Mouse (Mus musculus) forebrain, embryonic 13.5 days (tissue): ENCODE results near the gene Kif21b. TPM values are rescaled to one million over a fixed set of nuclear protein-coding genes. Genes with fewer than 3 reads are reported as not detected.

Experiments used
- ATAC-seq: fragments of 200-750 bp; cut with Nextera tagmentation; 2 replicates; pipeline ENCODE4 v1.8.0; 2017
- H3K27ac ChIP-seq: fragments of 300-500 bp; sonication (generic); 2 replicates; pipeline ENCODE4 v1.5.1; 2015; ENCODE audit warnings: inconsistent platforms, mild to moderate bottlenecking, moderate library complexity
- H3K27me3 ChIP-seq: fragments of 300-500 bp; sonication (generic); 2 replicates; pipeline ENCODE4 v1.6.1; 2015; ENCODE audit warnings: mild to moderate bottlenecking, inconsistent platforms
- H3K36me3 ChIP-seq: fragments of 300-500 bp; sonication (generic); 2 replicates; pipeline ENCODE4 v1.6.1; 2015; ENCODE audit warnings: mild to moderate bottlenecking, inconsistent platforms; ENCODE audit not compliant: poor library complexity, severe bottlenecking
- H3K4me1 ChIP-seq: fragments of 300-500 bp; sonication (generic); 2 replicates; pipeline ENCODE4 v1.6.1; 2015; ENCODE audit warnings: inconsistent platforms
- H3K4me2 ChIP-seq: fragments of 300-500 bp; sonication (generic); 2 replicates; pipeline ENCODE4 v1.6.1; 2015; ENCODE audit warnings: inconsistent platforms, mild to moderate bottlenecking, moderate library complexity
- H3K4me3 ChIP-seq: fragments of 300-500 bp; sonication (generic); 2 replicates; pipeline ENCODE4 v1.5.1; 2015; ENCODE audit warnings: mild to moderate bottlenecking, inconsistent platforms
- H3K9ac ChIP-seq: fragments of 300-500 bp; sonication (generic); 2 replicates; pipeline ENCODE4 v1.6.1; 2015; ENCODE audit warnings: mild to moderate bottlenecking, inconsistent platforms
- H3K9me3 ChIP-seq: fragments of 300-500 bp; sonication (generic); replicated peaks from 2 replicates; pipeline ENCODE4 v1.6.1; 2016; ENCODE audit warnings: inconsistent platforms
- WGBS: fragments of 180-500 bp; shearing (Covaris S2); methylation state at CpG from one replicate; pipeline ENCODE4 v1.1.7; 2015; 5-methylcytosine and 5-hydroxymethylcytosine counted together
- polyA plus RNA-seq: library from polyadenylated mRNA; unstranded; fragments of >200 nt; fragmentation: Nextera tagmentation; extraction: Ambion mirVana; gene quantifications from 2 replicates; pipeline ENCODE4 v1.2.1, GENCODE M21; 2015

Kif21b gene
- polyA plus RNA-seq, 1 experiment from 2014 or later = 45.5 TPM

DNA sequence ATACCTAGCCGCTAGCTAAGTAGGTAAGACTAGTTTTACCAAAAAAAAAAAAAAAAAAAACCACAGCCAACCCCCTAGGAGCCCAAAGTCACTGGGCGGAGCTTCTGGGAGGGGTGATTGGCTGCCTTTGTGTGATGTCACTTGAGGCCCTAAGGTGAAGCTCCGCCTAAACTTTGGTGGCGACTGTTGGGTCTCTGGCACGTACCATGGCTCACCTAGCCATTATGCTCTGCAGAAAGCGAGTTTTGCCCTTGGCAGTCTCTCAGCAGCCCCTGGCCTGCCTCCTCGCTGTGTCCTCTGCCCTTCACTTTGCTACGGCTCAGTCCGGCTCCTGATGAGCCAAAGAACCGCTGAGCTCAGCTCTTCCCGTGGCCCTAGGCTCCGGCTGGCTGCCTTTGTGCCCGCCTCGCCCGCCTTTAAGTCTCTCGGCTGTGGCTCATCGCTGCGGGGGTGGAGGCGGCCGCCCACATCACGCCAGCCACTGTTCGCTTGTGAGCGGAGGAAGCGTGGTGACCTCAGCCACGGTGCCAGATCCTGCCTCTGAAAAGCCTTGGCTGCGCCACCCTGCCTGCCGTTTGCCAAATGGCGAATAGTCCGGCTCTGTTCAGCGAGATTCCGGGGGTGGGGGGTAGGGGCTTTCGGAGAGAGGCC lies 8.9 kb downstream of the Kif21b start:
- Histone ChIP-seq H3K4me2 (peak overlapping the region; percentile 87), H3K27ac (peak overlapping the region; percentile 69), H3K27me3 (no peaks in the 10 kb centered on the region), H3K4me1 (peaks cover 93% of the 10 kb centered on the region), H3K9me3 (no peaks in the 10 kb centered on the region), H3K4me3 (peak overlapping the region; percentile 49), H3K9ac (peak overlapping the region; percentile 79), H3K36me3 (peaks cover 9% of the 10 kb centered on the region)
- ATAC-seq = peak; percentile 52
- WGBS = 1% methylated on average over 32 of the region's 32 CpGs

DNA sequence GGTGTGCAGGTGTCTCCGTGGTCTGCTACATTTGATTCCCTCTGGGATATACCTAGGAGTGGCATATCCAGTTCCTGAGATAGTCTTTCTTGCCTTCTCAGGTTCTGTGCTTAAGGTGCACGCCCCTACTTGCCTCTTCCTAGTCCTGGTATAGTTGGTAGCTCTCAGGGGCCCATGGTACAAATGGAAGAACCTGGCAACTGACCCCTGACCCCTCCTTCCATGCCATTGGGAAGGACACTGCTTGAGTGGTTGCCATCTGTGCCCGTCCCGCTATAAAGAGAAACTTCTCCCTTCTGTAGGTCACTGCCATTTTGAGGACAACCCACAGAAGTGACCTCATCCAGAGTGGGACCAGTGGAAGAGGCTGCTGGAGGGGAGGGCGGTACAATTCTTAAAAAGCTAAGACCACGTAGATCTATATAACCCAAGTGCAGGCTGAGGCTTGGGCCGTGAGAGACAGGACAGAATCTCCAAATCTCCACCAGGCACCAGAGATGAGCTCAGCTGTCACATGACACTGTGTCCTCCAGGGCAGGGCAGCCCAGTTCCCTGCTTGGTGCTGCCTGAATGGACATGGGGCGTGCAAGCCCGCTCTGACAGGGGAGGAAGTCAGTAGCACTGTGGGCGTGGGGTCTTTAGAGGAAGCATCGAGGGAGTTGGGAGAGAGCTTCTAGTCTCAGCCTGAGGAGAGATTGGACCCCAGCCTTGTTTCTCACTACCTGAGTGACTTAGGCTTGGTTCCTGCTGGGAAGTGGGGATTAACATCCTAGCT lies 10.2 kb downstream of the Kif21b start:
- no peak overlapping the region for H3K4me3 ChIP-seq
- peak overlapping the region; percentile 76; the same call in 1 of the 2 replicates for H3K27ac ChIP-seq
- ATAC-seq = no peak
- H3K4me1 ChIP-seq = peaks cover 80% of the 10 kb centered on the region
- WGBS = 88% methylated on average over 11 of the region's 11 CpGs
- H3K36me3 ChIP-seq = peaks cover 22% of the 10 kb centered on the region
- no peak overlapping the region for H3K9ac ChIP-seq
- H3K9me3 ChIP-seq = no peaks in the 10 kb centered on the region
- peak overlapping the region; percentile 28; the same call in 1 of the 2 replicates for H3K4me2 ChIP-seq
- no peaks in the 10 kb centered on the region for H3K27me3 ChIP-seq

DNA sequence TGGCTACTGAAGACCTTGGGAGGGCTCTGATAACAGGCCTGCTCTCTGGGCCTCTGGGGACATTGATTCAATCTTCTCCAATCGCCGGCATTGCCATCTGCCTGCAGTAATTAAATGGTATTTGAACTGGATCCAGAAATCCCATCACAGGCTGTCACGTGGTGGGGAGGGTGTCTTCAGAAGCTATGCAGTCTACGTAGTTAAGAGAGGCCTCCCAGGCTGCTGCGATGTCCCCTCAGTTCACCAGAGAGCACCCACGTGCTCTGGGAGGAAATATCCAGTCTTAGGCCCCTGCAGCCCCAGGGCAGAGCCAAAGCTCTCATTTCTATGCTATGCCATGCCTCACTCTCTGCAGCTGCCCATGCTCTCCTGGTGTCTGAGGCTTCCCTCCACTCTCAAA lies 11.1 kb downstream of the Kif21b start:
- Histone ChIP-seq H3K4me2 (peak overlapping the region; percentile 28; the same call in 1 of the 2 replicates), H3K4me1 (peaks cover 70% of the 10 kb centered on the region), H3K36me3 (peaks cover 30% of the 10 kb centered on the region), H3K27ac (peak overlapping the region; percentile 76), H3K9ac (0 out of 2 replicates have a peak overlapping the region, but pooled peaks have one; percentile 10), H3K27me3 (no peaks in the 10 kb centered on the region), H3K4me3 (no peak overlapping the region), H3K9me3 (no peaks in the 10 kb centered on the region)
- ATAC-seq = peak; percentile 36; the same call in 1 of the 2 replicates
- WGBS = 15% methylated on average over 6 of the region's 6 CpGs

DNA sequence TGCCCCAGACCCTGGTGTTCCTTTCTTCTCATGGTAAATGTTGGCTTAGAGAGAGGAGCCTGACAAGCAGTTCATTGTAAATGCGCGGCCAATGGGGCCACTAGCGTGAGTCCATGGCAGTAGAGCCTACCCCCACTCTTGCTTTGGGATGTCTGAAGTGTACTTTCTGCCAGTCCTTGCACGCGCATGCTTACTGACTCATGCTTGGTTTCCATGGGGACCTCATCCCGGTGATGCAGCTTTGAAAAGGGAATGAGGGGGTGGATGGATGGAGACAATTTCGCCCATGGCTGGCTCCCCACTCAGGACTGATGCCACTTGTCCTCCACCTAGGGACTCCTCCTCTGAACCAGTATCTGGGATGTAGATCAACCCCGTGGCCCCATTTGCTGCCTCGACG lies 12.3 kb downstream of the Kif21b start:
- Histone ChIP-seq H3K4me2 (no peak overlapping the region), H3K27me3 (no peaks in the 10 kb centered on the region), H3K4me1 (peaks cover 59% of the 10 kb centered on the region), H3K36me3 (peaks cover 42% of the 10 kb centered on the region), H3K9me3 (no peaks in the 10 kb centered on the region), H3K9ac (no peak overlapping the region), H3K4me3 (no peak overlapping the region), H3K27ac (no peak overlapping the region)
- 68% methylated on average over 10 of the region's 10 CpGs for WGBS
- no peak for ATAC-seq

DNA sequence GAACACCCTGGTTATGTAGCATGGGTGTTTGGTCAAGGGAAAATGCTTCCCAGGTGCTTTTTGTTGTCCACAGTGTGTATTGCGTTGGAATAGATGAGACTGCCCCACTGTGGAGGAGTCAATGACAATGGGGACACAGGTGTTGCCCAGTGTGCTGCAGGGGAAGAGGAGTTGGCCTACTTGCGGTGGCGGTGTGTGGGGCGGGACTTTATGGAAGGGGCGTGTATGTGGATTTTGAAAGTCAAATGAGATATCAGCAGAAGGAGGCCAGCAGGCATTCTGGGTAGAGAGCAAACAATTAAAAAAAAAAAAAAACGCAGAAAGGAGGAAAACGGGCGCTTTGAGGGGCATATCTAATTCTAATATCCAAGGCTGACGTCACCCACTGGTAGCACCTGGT lies 18.5 kb downstream of the Kif21b start:
- 90% methylated on average over 9 of the region's 9 CpGs for WGBS
- no peaks in the 10 kb centered on the region for H3K27me3 ChIP-seq
- H3K9ac ChIP-seq = no peak overlapping the region
- ATAC-seq = no peak
- H3K4me1 ChIP-seq = no peaks in the 10 kb centered on the region; the same call in 1 of the 2 replicates
- no peaks in the 10 kb centered on the region for H3K9me3 ChIP-seq
- H3K4me2 ChIP-seq = no peak overlapping the region
- H3K4me3 ChIP-seq = no peak overlapping the region
- H3K27ac ChIP-seq = no peak overlapping the region
- H3K36me3 ChIP-seq = peaks cover 99% of the 10 kb centered on the region

DNA sequence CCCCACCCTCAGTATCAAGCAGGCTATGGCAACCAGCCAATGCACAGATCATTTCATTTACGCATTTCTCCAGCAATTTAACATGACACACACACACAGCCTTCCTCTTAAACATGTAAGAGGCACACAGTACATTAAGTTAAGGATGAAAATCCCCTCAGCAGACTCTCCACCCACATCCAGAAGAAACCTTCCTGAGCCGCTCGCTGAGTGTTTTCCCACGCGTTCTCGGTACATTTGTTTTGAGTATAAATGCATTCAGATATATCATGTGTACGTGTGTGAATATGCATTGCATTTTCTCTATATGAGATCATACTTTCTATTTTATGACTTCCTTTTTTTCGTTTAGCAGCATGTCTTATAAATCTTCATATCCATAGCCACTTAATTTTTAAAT lies 20.2 kb downstream of the Kif21b start:
- Histone ChIP-seq H3K27me3 (no peaks in the 10 kb centered on the region), H3K36me3 (peaks cover 99% of the 10 kb centered on the region), H3K4me3 (no peak overlapping the region), H3K4me1 (no peaks in the 10 kb centered on the region), H3K9me3 (no peaks in the 10 kb centered on the region), H3K4me2 (no peak overlapping the region), H3K9ac (no peak overlapping the region), H3K27ac (no peak overlapping the region)
- WGBS = 90% methylated on average over 8 of the region's 8 CpGs
- ATAC-seq = no peak

DNA sequence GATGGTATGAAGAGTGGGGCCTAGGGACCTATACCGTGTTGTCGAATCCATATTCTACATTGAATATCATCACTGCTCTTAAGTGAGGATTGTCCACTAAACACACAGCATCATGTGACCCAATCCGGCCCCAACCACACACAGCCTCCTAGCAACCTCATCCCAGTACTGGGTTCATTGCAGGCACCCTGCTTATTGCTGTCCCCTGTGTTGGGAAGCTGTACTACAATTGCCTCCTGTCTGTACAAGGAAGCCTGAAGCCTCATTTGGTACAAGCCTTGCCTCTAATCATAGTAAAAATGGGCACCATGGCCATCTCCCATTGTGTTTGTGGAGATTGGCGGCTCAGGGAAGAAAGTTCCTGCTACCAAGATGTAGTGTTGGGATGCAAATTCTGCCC lies 25.1 kb downstream of the Kif21b start:
- Histone ChIP-seq H3K4me2 (no peak overlapping the region), H3K4me1 (no peaks in the 10 kb centered on the region), H3K27ac (no peak overlapping the region), H3K9ac (no peak overlapping the region), H3K36me3 (peaks cover 98% of the 10 kb centered on the region), H3K4me3 (no peak overlapping the region), H3K27me3 (no peaks in the 10 kb centered on the region), H3K9me3 (no peaks in the 10 kb centered on the region)
- 98% methylated on average over 4 of the region's 4 CpGs for WGBS
- ATAC-seq = no peak

DNA sequence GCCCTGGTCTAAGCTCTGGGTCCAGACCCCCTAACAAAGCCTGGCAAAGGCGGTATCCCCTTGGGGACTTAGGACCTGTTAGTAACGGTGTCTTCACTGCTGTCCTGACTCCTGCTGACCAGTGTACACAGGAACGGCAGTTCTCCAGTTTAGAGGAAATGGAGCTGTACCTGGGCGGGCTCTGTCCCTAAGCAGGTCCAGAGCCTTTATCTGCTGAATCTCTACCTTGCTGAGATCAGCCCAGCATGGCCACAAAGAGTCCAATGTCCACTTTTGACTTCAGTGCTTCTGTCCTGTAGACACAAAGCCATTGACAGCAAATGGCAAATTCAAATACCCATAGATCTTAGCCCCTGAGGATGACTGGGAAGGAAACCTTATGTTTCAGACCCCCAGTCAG lies 25.8 kb downstream of the Kif21b start:
- Histone ChIP-seq H3K9ac (no peak overlapping the region), H3K36me3 (peaks cover 98% of the 10 kb centered on the region), H3K9me3 (no peaks in the 10 kb centered on the region), H3K27me3 (no peaks in the 10 kb centered on the region), H3K4me2 (no peak overlapping the region), H3K4me3 (no peak overlapping the region), H3K27ac (no peak overlapping the region), H3K4me1 (no peaks in the 10 kb centered on the region)
- WGBS = 95% methylated on average over 4 of the region's 4 CpGs
- ATAC-seq = no peak

DNA sequence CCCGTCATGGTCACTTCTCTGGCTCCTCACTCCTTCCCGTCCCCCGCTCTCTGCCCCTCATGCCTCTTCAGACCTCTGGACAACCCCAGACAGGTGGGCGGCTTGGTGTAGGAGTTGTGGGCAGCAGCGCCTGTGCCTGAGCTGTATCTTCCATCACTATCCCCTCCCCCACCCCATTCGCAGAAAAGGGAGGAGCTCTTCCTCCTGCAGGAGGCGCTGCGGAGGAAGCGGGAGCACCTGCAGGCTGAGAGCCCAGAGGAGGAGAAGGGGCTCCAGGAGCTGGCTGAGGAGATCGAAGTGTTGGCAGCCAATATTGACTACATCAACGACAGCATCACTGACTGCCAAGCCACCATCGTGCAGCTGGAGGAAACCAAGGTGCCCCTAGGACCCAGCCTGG lies 28.6 kb downstream of the Kif21b start:
- peaks cover 98% of the 10 kb centered on the region for H3K36me3 ChIP-seq
- H3K4me3 ChIP-seq = no peak overlapping the region
- no peaks in the 10 kb centered on the region for H3K27me3 ChIP-seq
- H3K4me1 ChIP-seq = no peaks in the 10 kb centered on the region
- 42% methylated on average over 12 of the region's 12 CpGs for WGBS
- no peak overlapping the region for H3K4me2 ChIP-seq
- ATAC-seq = 0 out of 2 replicates have a peak, but pooled peaks have one; percentile 11
- no peak overlapping the region for H3K27ac ChIP-seq
- H3K9ac ChIP-seq = no peak overlapping the region
- H3K9me3 ChIP-seq = no peaks in the 10 kb centered on the region

DNA sequence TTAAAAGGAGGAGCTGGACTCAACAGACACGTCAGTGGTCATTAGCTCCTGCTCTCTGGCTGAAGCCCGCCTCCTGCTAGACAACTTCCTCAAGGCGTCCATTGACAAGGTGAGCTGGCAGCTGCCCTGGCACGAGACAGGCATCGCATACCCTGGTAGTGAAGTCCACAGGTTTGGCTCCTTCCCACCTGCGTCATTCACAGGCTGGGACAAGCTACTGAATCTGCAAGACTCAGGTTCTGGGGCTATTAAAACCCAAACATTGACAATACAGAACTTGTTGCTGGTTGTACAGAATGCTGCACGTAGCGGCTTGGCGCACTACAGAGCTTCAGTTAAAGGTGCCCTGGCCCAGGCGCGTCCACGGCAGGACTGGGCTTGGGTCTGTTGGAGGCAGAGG lies 29.1 kb downstream of the Kif21b start:
- no peak overlapping the region for H3K27ac ChIP-seq
- no peak for ATAC-seq
- 92% methylated on average over 12 of the region's 12 CpGs for WGBS
- peaks cover 4% of the 10 kb centered on the region; the same call in 1 of the 2 replicates for H3K4me1 ChIP-seq
- no peaks in the 10 kb centered on the region for H3K9me3 ChIP-seq
- no peak overlapping the region for H3K9ac ChIP-seq
- no peak overlapping the region for H3K4me2 ChIP-seq
- no peak overlapping the region for H3K4me3 ChIP-seq
- H3K36me3 ChIP-seq = peaks cover 98% of the 10 kb centered on the region
- no peaks in the 10 kb centered on the region for H3K27me3 ChIP-seq

DNA sequence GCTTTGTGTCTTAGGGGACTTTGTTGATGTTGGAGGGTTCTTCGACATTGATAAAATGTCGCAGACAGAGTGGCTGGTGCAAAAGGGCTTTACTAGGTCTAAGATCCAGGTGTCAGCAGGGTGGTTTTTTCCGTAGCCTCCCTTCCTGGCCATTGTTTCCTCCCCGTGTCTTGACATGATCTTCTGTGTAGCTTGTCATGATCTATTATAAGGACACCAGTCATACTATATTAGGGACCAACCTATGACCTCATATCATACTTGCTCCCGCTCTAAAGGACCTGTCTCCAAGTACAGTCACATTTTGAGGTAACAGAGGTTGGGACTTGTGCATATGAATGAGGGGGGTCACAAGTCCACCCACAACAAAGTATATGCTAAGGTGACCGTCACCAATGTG lies 29.7 kb downstream of the Kif21b start:
- H3K9ac ChIP-seq = no peak overlapping the region
- no peaks in the 10 kb centered on the region for H3K9me3 ChIP-seq
- ATAC-seq = no peak
- H3K4me2 ChIP-seq = no peak overlapping the region
- 92% methylated on average over 6 of the region's 6 CpGs for WGBS
- peaks cover 11% of the 10 kb centered on the region; the same call in 1 of the 2 replicates for H3K4me1 ChIP-seq
- no peak overlapping the region for H3K27ac ChIP-seq
- H3K36me3 ChIP-seq = peaks cover 98% of the 10 kb centered on the region
- H3K4me3 ChIP-seq = no peak overlapping the region
- no peaks in the 10 kb centered on the region for H3K27me3 ChIP-seq

DNA sequence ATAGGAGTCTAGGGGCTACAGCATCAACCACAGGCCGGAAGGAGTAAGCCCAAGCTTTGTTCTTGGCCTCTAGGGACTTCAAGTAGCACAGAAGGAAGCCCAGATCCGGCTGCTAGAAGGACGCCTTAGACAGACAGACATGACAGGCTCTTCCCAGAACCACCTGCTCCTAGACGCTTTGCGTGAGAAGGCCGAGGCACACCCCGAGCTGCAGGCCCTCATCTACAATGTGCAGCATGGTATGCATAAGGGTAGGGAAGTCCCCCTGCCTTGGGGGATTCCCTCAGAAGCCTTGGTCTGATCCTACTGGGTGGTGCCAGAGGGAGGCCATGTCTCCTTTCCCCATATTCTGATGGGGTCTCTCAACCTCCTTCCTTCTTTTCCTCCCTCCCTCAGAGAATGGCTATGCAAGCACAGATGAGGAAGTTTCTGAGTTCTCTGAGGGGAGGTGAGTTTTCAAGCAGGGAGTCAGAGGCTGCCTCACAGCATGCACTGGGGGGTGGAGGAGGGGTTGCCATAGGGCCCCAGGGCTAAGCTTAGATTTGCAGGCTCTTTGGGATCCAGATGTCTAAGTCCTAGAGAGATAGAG lies 30.2 kb downstream of the Kif21b start:
- Histone ChIP-seq H3K9ac (no peak overlapping the region), H3K4me2 (no peak overlapping the region), H3K4me1 (peaks cover 11% of the 10 kb centered on the region; the same call in 1 of the 2 replicates), H3K36me3 (peaks cover 98% of the 10 kb centered on the region), H3K27ac (no peak overlapping the region), H3K27me3 (no peaks in the 10 kb centered on the region), H3K4me3 (no peak overlapping the region), H3K9me3 (no peaks in the 10 kb centered on the region)
- 93% methylated on average over 7 of the region's 7 CpGs for WGBS
- ATAC-seq = no peak
